22 mouse cellular contexts compared by ENCODE assay signal in the genomic region with DNA sequence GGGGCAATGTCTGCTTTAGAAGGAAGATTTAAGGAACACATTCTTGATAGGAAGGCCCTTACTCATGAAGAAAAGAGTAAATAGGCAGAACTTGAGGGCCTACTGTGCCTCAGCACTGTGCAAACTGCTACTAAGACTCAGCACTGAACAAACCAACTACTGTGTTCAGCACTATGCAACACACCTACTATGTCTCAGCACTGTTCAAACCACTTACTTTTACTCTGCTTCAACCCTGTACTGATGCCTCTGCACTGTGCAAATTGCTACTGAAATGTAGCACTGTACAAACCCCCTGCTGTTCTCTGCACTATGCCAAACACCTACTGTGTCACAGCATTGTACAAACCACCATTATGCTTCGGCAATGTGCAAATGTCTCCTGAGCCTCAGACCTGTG.
DNase-seq lines count a peak whose midpoint lies in the region; ATAC-seq and TF ChIP-seq lines count a peak whose summit lies in the region.
"Had no signal": no experiment of that assay in that cellular context is flagged by ENCODE, and none has a peak within 500 bp of the region (broad histone marks: within the 10 kb centered on the region; RNA-seq: fewer than 3 reads in every experiment).

No protein-coding gene starts in this region.

- H3K36me3 ChIP-seq in forebrain, embryonic 16.5 days (ENCODE audit: control insufficient read depth, insufficient read depth) = no peaks in the 10 kb centered on the region
- no peaks in the 10 kb centered on the region for H3K36me3 ChIP-seq in forebrain, embryonic 11.5 days (ENCODE audit: control insufficient read depth, insufficient read depth, low read length)
- H3K36me3 ChIP-seq in hindbrain, embryonic 16.5 days (ENCODE audit: control insufficient read depth, insufficient read depth, low read length) = no peaks in the 10 kb centered on the region
- H3K36me3 ChIP-seq in hindbrain, embryonic 10.5 days = no peaks in the 10 kb centered on the region
- H3K36me3 ChIP-seq in midbrain, embryonic 15.5 days (replicated peaks) = no peaks in the 10 kb centered on the region
- no peaks in the 10 kb centered on the region for H3K36me3 ChIP-seq in midbrain, embryonic 11.5 days (ENCODE audit: control insufficient read depth, insufficient read depth, low read length)
- no peaks in the 10 kb centered on the region for H3K36me3 ChIP-seq in stomach, embryonic 14.5 days (ENCODE audit: control insufficient read depth, insufficient read depth, low read length)
- H3K36me3 ChIP-seq in stomach, postnatal 0 days (ENCODE audit: control insufficient read depth, insufficient read depth, low read length) = no peaks in the 10 kb centered on the region
- H3K36me3 ChIP-seq: embryonic facial prominence, embryonic 13.5 days; heart, embryonic 10.5 days; intestine, embryonic 15.5 days had no signal

- 51% methylated on average over 1 of the region's 1 CpGs for WGBS in forebrain, embryonic 16.5 days
- 68% methylated on average over 1 of the region's 1 CpGs for WGBS in forebrain, embryonic 11.5 days
- 57% methylated on average over 1 of the region's 1 CpGs for WGBS in hindbrain, embryonic 16.5 days
- WGBS in hindbrain, embryonic 10.5 days = 81% methylated on average over 1 of the region's 1 CpGs
- WGBS in midbrain, embryonic 15.5 days = 66% methylated on average over 1 of the region's 1 CpGs
- 85% methylated on average over 1 of the region's 1 CpGs for WGBS in midbrain, embryonic 11.5 days
- 98% methylated on average over 1 of the region's 1 CpGs for WGBS in stomach, embryonic 14.5 days
- 86% methylated on average over 1 of the region's 1 CpGs for WGBS in stomach, postnatal 0 days

- no peak for TF ChIP-seq EP300 in stomach, postnatal 0 days (optimal IDR thresholded peaks at IDR 0.05)

- peaks cover under 1% of the 10 kb centered on the region for H3K4me1 ChIP-seq in forebrain, embryonic 16.5 days (replicated peaks; ENCODE audit: control insufficient read depth, insufficient read depth, low read length)
- no peaks in the 10 kb centered on the region for H3K4me1 ChIP-seq in forebrain, embryonic 11.5 days (replicated peaks; ENCODE audit: control insufficient read depth, insufficient read depth, low read length)
- no peaks in the 10 kb centered on the region; the same call in 1 of the 2 replicates for H3K4me1 ChIP-seq in hindbrain, embryonic 16.5 days (ENCODE audit: control insufficient read depth, insufficient read depth, low read depth, low read length)
- no peaks in the 10 kb centered on the region for H3K4me1 ChIP-seq in hindbrain, embryonic 10.5 days (replicated peaks)
- H3K4me1 ChIP-seq in midbrain, embryonic 15.5 days = no peaks in the 10 kb centered on the region
- no peaks in the 10 kb centered on the region for H3K4me1 ChIP-seq in midbrain, embryonic 11.5 days (ENCODE audit: control insufficient read depth, insufficient read depth, low read length)
- H3K4me1 ChIP-seq in stomach, embryonic 14.5 days (ENCODE audit: control insufficient read depth, insufficient read depth, low read length) = no peaks in the 10 kb centered on the region
- H3K4me1 ChIP-seq in stomach, postnatal 0 days (replicated peaks; ENCODE audit: control insufficient read depth, insufficient read depth) = no peaks in the 10 kb centered on the region
- H3K4me1 ChIP-seq: embryonic facial prominence, embryonic 13.5 days; heart, embryonic 10.5 days; intestine, embryonic 15.5 days had no signal

- H3K4me3 ChIP-seq in forebrain, embryonic 16.5 days (replicated peaks; ENCODE audit: low read length) = no peak overlapping the region
- no peak overlapping the region for H3K4me3 ChIP-seq in forebrain, embryonic 11.5 days (ENCODE audit: low read depth, low read length)
- no peak overlapping the region for H3K4me3 ChIP-seq in hindbrain, embryonic 16.5 days (ENCODE audit: low read length)
- no peak overlapping the region for H3K4me3 ChIP-seq in hindbrain, embryonic 10.5 days
- no peak overlapping the region for H3K4me3 ChIP-seq in midbrain, embryonic 15.5 days
- H3K4me3 ChIP-seq in midbrain, embryonic 11.5 days (ENCODE audit: low read depth, low read length) = no peak overlapping the region
- no peak overlapping the region for H3K4me3 ChIP-seq in stomach, embryonic 14.5 days (ENCODE audit: low read depth, low read length)
- H3K4me3 ChIP-seq in stomach, postnatal 0 days (ENCODE audit: low read depth, low read length) = no peak overlapping the region
- H3K4me3 ChIP-seq: embryonic facial prominence, embryonic 13.5 days; heart, embryonic 10.5 days; intestine, embryonic 15.5 days had no signal

- no peak overlapping the region for H3K9ac ChIP-seq in forebrain, embryonic 16.5 days (replicated peaks; ENCODE audit: low read depth, low read length)
- H3K9ac ChIP-seq in forebrain, embryonic 11.5 days (ENCODE audit: low read length) = no peak overlapping the region
- H3K9ac ChIP-seq in hindbrain, embryonic 16.5 days (ENCODE audit: low read depth, low read length) = no peak overlapping the region
- H3K9ac ChIP-seq in midbrain, embryonic 15.5 days = no peak overlapping the region
- H3K9ac ChIP-seq in midbrain, embryonic 11.5 days (ENCODE audit: low read length) = no peak overlapping the region
- no peak overlapping the region for H3K9ac ChIP-seq in stomach, embryonic 14.5 days (replicated peaks; ENCODE audit: low read depth, low read length)
- H3K9ac ChIP-seq in stomach, postnatal 0 days (ENCODE audit: low read length) = no peak overlapping the region
- H3K9ac ChIP-seq: embryonic facial prominence, embryonic 13.5 days; intestine, embryonic 15.5 days had no signal

- no peaks in the 10 kb centered on the region for H3K9me3 ChIP-seq in forebrain, embryonic 16.5 days (ENCODE audit: control insufficient read depth, low read length)
- H3K9me3 ChIP-seq in forebrain, embryonic 11.5 days (ENCODE audit: control insufficient read depth, low read length) = no peaks in the 10 kb centered on the region
- H3K9me3 ChIP-seq in hindbrain, embryonic 16.5 days (ENCODE audit: control insufficient read depth, low read length) = no peaks in the 10 kb centered on the region
- no peaks in the 10 kb centered on the region for H3K9me3 ChIP-seq in hindbrain, embryonic 10.5 days
- no peaks in the 10 kb centered on the region for H3K9me3 ChIP-seq in midbrain, embryonic 15.5 days
- H3K9me3 ChIP-seq in midbrain, embryonic 11.5 days (ENCODE audit: control insufficient read depth, low read length) = no peaks in the 10 kb centered on the region
- H3K9me3 ChIP-seq in stomach, embryonic 14.5 days (ENCODE audit: control insufficient read depth, low read depth, low read length) = no peaks in the 10 kb centered on the region
- H3K9me3 ChIP-seq in stomach, postnatal 0 days (ENCODE audit: control insufficient read depth, low read length) = no peaks in the 10 kb centered on the region
- H3K9me3 ChIP-seq: embryonic facial prominence, embryonic 13.5 days; heart, embryonic 10.5 days; intestine, embryonic 15.5 days had no signal

- no peak overlapping the region for H3K27ac ChIP-seq in forebrain, embryonic 16.5 days (ENCODE audit: low read length)
- no peak overlapping the region for H3K27ac ChIP-seq in forebrain, embryonic 11.5 days (ENCODE audit: low read depth, low read length)
- no peak overlapping the region for H3K27ac ChIP-seq in hindbrain, embryonic 16.5 days (ENCODE audit: low read depth, low read length)
- no peak overlapping the region for H3K27ac ChIP-seq in hindbrain, embryonic 10.5 days
- no peak overlapping the region for H3K27ac ChIP-seq in midbrain, embryonic 15.5 days
- no peak overlapping the region for H3K27ac ChIP-seq in midbrain, embryonic 11.5 days (ENCODE audit: low read depth, low read length)
- H3K27ac ChIP-seq in stomach, embryonic 14.5 days (ENCODE audit: low read length) = no peak overlapping the region
- H3K27ac ChIP-seq in stomach, postnatal 0 days (replicated peaks) = no peak overlapping the region
- H3K27ac ChIP-seq: embryonic facial prominence, embryonic 13.5 days; heart, embryonic 10.5 days; intestine, embryonic 15.5 days had no signal

- DNase-seq in forebrain, embryonic 11.5 days (ENCODE audit: low spot score) = no peak
- DNase-seq in hindbrain, embryonic 10.5 days (ENCODE audit: low spot score) = no peak
- no peak for DNase-seq in midbrain, embryonic 11.5 days (ENCODE audit: low spot score, missing footprints)
- no peak for DNase-seq in stomach, postnatal 0 days (ENCODE audit: low spot score)
- DNase-seq: adrenal gland, postnatal 14 days; cerebellum, adult 18-20 months; cerebellum, adult 9-11 months; cerebellum, postnatal 36 days; gastrocnemius, postnatal 10 days; heart, adult 18-20 months; heart, postnatal 10 days; heart, postnatal 4 days had no signal

- no peak for TF ChIP-seq CTCF in stomach, postnatal 0 days (IDR thresholded peaks at IDR 0.05; ENCODE audit: low read depth)

- ATAC-seq in forebrain, embryonic 16.5 days = peak; percentile 28; the same call in 1 of the 2 replicates
- ATAC-seq in forebrain, embryonic 11.5 days (replicated peaks; ENCODE audit: low FRiP score) = no peak
- peak; percentile 35; the same call in 1 of the 2 replicates for ATAC-seq in hindbrain, embryonic 16.5 days
- ATAC-seq in midbrain, embryonic 15.5 days (replicated peaks) = peak; percentile 62; the same call in 1 of the 2 replicates
- ATAC-seq in midbrain, embryonic 11.5 days (ENCODE audit: low FRiP score) = no peak
- 0 out of 2 replicates have a peak, but pooled peaks have one; percentile 10 for ATAC-seq in stomach, embryonic 14.5 days (ENCODE audit: insufficient number of reproducible peaks, insufficient read depth, low FRiP score, low read depth)
- no peak for ATAC-seq in stomach, postnatal 0 days (ENCODE audit: low FRiP score, low TSS enrichment)
- ATAC-seq: activated CD4-positive, CD25-positive, alpha-beta regulatory T cell, adult 4 months; intestine, embryonic 15.5 days; Patski had no signal

- no peak overlapping the region for H3K4me2 ChIP-seq in forebrain, embryonic 16.5 days (ENCODE audit: low read length)
- H3K4me2 ChIP-seq in forebrain, embryonic 11.5 days (ENCODE audit: low read depth, low read length, severe bottlenecking) = no peak overlapping the region
- H3K4me2 ChIP-seq in hindbrain, embryonic 16.5 days (ENCODE audit: low read length) = no peak overlapping the region
- H3K4me2 ChIP-seq in midbrain, embryonic 15.5 days = no peak overlapping the region
- H3K4me2 ChIP-seq in midbrain, embryonic 11.5 days = no peak overlapping the region
- no peak overlapping the region for H3K4me2 ChIP-seq in stomach, embryonic 14.5 days (replicated peaks; ENCODE audit: low read depth, low read length)
- H3K4me2 ChIP-seq in stomach, postnatal 0 days (replicated peaks; ENCODE audit: low read depth) = no peak overlapping the region
- H3K4me2 ChIP-seq: embryonic facial prominence, embryonic 13.5 days; intestine, embryonic 15.5 days had no signal

- H3K27me3 ChIP-seq in forebrain, embryonic 16.5 days (replicated peaks; ENCODE audit: control insufficient read depth, insufficient read depth, low read length) = no peaks in the 10 kb centered on the region
- H3K27me3 ChIP-seq in forebrain, embryonic 11.5 days (ENCODE audit: control insufficient read depth, insufficient read depth, low read length) = no peaks in the 10 kb centered on the region
- no peaks in the 10 kb centered on the region for H3K27me3 ChIP-seq in hindbrain, embryonic 16.5 days (replicated peaks; ENCODE audit: control insufficient read depth, insufficient read depth, low read length)
- H3K27me3 ChIP-seq in hindbrain, embryonic 10.5 days (ENCODE audit: insufficient read depth, poor library complexity, severe bottlenecking) = no peaks in the 10 kb centered on the region
- H3K27me3 ChIP-seq in midbrain, embryonic 15.5 days (replicated peaks) = no peaks in the 10 kb centered on the region
- H3K27me3 ChIP-seq in midbrain, embryonic 11.5 days (ENCODE audit: control insufficient read depth, insufficient read depth, low read length) = no peaks in the 10 kb centered on the region
- no peaks in the 10 kb centered on the region for H3K27me3 ChIP-seq in stomach, embryonic 14.5 days (ENCODE audit: control insufficient read depth, insufficient read depth, low read length)
- no peaks in the 10 kb centered on the region for H3K27me3 ChIP-seq in stomach, postnatal 0 days (ENCODE audit: control insufficient read depth, insufficient read depth, low read length)
- H3K27me3 ChIP-seq: CH12.LX; embryonic facial prominence, embryonic 13.5 days; intestine, embryonic 15.5 days; Patski had no signal

Comparison
In these comparisons a context has a peak if more than half of its experiments do, and no peak if none do; other contexts are left out.
1. ATAC-seq: peak in forebrain, embryonic 16.5 days (single experiment), hindbrain, embryonic 16.5 days (single experiment), midbrain, embryonic 15.5 days (single experiment) and stomach, embryonic 14.5 days (single experiment); none in forebrain, embryonic 11.5 days (single experiment), midbrain, embryonic 11.5 days (single experiment) and stomach, postnatal 0 days (single experiment).